Mouse (Mus musculus): ENCODE data around the gene Dusp1.

DNA sequence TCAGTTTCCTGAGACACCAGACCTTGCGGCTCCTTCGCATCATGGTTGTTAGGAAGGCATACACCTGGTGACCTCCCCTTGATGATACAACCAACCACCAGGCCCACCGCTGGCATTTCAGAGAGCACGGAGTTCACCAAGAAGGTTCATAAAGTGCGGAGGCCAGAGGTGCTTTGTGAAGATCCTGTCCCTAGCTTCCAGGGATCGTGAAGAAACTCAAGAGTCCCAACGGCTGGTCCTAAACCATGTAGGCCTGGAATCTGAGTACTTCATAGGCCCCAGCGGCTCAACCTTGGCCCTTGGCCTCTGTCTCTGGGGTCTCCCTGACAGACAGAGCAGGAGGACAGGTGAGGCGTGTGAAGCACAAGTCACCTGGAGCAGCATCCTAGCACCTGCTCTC is 34.6 kb downstream of the Dusp1 start:
- TF ChIP-seq CTCF (IDR thresholded peaks at IDR 0.05; ENCODE audit: low read depth) (no peak), EP300 (IDR thresholded peaks at IDR 0.05; ENCODE audit: low read depth) (no peak)
